Mouse (Mus musculus) urinary bladder, postnatal 0 days (tissue): ENCODE results near the gene Trim23. TPM values are rescaled to one million over a fixed set of nuclear protein-coding genes. Genes with fewer than 3 reads are reported as not detected.

Experiments
- polyA plus RNA-seq: library from polyadenylated mRNA; unstranded; fragments of >200 nt; fragmentation: Nextera tagmentation; extraction: Ambion mirVana; gene quantifications from 2 replicates; pipeline ENCODE4 v1.2.1, GENCODE M21; 2015

The Trim23 gene
- polyA plus RNA-seq = 11.2 and 11.6 TPM in 2 replicates

DNA sequence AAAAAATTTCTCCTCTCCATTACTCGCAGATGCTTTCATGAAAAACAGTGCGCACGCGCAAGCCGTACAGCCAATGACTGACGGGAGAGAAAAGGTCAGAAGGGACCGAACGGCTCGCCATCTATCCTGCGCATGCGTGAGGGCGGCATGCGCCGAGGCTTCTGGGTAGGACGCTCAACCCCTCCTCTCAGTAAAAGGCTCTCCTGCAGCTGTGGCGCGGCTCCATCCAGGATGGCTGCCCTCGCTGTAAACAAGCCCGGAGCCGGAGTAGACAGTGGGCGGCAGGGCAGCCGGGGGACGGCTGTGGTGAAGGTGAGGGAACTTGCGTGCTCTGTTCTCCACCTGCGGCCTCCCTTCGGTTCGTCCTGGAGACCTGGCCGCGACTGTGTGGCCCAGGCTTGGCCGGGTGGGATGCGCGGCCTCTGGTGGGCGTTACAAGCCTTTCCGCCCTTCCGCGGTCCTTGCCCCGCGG is at the start of gene Trim23:
Trim23 (plus strand) TSS at position 148 of the 472 bp plus-strand sequence.

DNA sequence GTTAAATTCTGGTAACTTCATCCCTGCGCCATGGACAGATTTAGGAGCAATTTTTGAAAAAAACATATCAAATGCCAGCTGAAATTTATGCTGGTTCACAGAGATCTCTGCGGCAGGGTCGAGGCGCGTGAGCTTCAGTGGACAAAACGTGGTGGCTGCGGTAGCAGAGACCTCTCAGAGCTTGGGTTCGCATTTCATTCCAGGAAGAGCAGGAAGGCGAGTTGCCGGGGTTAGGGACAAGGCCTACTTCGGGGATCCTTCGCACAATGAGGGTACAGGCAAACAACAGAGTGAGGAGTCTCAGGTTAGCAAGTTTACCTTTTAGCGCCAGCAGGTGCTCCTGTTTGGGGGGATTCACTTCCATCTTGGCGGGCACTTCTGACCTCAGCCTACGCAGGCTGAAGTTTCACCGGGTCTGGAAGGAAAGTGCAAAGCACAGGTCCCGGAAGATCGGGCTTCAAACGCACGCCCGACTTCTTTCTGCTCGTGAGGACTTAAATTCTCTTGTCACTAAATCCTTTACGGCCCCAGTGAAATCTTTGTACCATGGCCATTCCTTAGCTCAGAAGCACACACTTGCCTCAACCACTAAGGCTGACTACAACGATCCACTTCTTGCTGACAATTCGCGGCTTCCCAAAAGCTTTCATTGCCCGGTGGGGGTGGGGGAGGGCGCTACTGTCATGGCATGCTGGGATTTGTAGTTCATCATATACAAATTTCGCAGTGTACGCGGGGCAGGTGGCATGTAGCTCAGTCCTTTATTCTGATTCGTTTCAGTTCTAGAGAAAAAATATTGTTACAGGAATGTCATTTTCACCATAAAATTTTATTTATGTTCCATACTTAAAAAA is 574 bp upstream of the Trim23 start, which contains the start of gene Trappc13:
Trappc13 (minus strand) TSS at position 674 of the 854 bp plus-strand sequence.

DNA sequence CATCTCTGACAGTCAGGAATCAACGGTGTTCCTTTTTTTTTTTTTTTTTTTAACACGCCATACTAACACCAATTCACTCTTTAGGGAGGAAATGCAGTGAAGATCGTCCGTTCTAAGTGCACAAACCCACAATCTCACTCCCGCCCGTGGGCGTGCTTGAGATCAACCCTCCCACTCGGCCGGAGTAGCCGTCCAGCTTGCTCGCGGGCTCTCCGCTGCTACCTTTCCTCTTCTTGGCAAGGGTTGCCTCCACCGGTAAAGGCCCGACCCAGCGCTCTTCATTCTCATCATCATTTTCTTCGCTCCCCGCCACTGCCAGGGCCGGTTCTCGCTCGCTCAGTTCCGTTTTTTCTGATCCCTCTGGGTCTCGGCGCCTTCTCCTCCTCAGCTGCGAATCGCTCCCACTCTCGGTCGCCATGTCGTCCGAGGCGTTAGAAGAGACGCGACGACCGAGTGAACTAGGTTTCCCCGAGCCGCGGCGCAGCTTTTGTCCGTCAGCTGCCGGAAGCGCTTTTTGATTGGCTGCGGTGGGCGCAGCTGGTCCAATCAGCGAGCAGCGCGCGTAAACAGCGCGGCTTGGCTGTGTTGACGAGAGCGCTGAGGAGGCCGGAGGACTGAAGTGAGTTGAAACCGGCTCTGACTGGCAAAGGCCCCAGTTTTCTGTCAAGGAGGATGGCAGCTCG is 49.9 kb downstream of the Trim23 start, which contains the start of the genes Cenpk and Ppwd1:
Cenpk (plus strand) TSS at position 228 of the 683 bp plus-strand sequence.
Ppwd1 (minus strand) TSS at position 460 of the 683 bp plus-strand sequence.

Other genes starting within 250 kb of the Trim23 start
- gene Nln, start 69.2 kb upstream of the Trim23 start, polyA plus RNA-seq = 9.8 and 11.4 TPM in 2 replicates
- 1.8 and 2.1 TPM in 2 replicates for gene Sgtb, start 69.1 kb upstream of the Trim23 start, polyA plus RNA-seq
- 39.6 and 43.4 TPM in 2 replicates for gene Trappc13, start 328 bp upstream of the Trim23 start, polyA plus RNA-seq
- 20.5 and 26.3 TPM in 2 replicates for gene Cenpk, start 49.8 kb downstream of the Trim23 start, polyA plus RNA-seq
- 5.9 and 7.1 TPM in 2 replicates for gene Ppwd1, start 50.0 kb downstream of the Trim23 start, polyA plus RNA-seq
- gene Adamts6, start 109.0 kb downstream of the Trim23 start, polyA plus RNA-seq = 2.9 and 3.0 TPM in 2 replicates